Mouse (Mus musculus): ENCODE measurements around the gene Tom1l1. TPM values are rescaled to one million over a fixed set of nuclear protein-coding genes. Genes with fewer than 3 reads are reported as not detected.

The Tom1l1 gene
- polyA plus RNA-seq, 1 experiment: 91.5 TPM

DNA sequence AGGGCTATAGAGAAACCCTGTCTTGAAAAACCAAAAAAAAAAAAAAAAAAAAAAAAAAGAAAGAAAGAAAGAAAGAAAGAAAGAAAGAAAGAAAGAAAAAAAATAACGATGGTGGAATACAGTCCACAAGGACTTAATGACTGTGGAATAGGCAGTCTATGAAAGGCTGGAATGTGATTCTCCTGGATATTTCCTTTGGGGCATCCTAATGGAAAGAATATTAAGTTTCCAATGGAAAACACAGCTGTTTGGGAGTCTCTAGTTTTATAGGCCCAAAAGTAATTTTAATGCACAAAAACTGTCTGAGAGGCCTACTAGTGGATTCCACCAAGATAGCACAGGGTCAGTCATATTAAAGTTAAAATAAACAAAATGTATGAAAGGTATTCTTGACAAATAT is 92.3 kb downstream of the Tom1l1 start:
- no peak overlapping the region for H3K9ac ChIP-seq (ENCODE audit: low read depth, poor library complexity, severe bottlenecking)
- no peak overlapping the region for H3K4me3 ChIP-seq (ENCODE audit: low read depth, low read length)
- H3K27ac ChIP-seq (ENCODE audit: insufficient read depth, low read length): no peak overlapping the region
- H3K27me3 ChIP-seq (ENCODE audit: control insufficient read depth, insufficient read depth, low read length, poor library complexity, severe bottlenecking): no peaks in the 10 kb centered on the region
- TF ChIP-seq CTCF (IDR thresholded peaks at IDR 0.05; ENCODE audit: low read depth, low read length): no peak
- no peak for TF ChIP-seq POLR2A (IDR thresholded peaks at IDR 0.05; ENCODE audit: insufficient read depth, low read length)
- no peak for TF ChIP-seq EP300 (IDR thresholded peaks at IDR 0.05; ENCODE audit: insufficient read depth, low read depth, low read length)
- H3K9me3 ChIP-seq (replicated peaks; ENCODE audit: control insufficient read depth, insufficient read depth, low read length, poor library complexity, severe bottlenecking): no peaks in the 10 kb centered on the region
- H3K4me1 ChIP-seq (ENCODE audit: control insufficient read depth, insufficient read depth, low read length): no peaks in the 10 kb centered on the region
- H3K36me3 ChIP-seq (ENCODE audit: control insufficient read depth, insufficient read depth, low read length, poor library complexity, severe bottlenecking): no peaks in the 10 kb centered on the region; the same call in 1 of the 2 replicates

Other genes with a start within 250 kb of the Tom1l1 start
- gene Stxbp4, start 50.3 kb downstream of the Tom1l1 start, polyA plus RNA-seq (2011; ENCODE audit: insufficient read depth, insufficient read length, low read depth, missing spikeins): 12.0 and 13.2 TPM in 2 replicates
- gene Cox11, start 50.2 kb downstream of the Tom1l1 start, polyA plus RNA-seq (2011; ENCODE audit: insufficient read depth, insufficient read length, low read depth, missing spikeins): 28.1 and 28.3 TPM in 2 replicates

All from ES-Bruce4 (cell line).